Mouse (Mus musculus): ENCODE measurements around the gene 1700003E16Rik. TPM values are rescaled to one million over a fixed set of nuclear protein-coding genes. Genes with fewer than 3 reads are reported as not detected.
A peak's percentile ranks its signal among the peaks of the same experiment; 100 is the strongest.
"Not testable (repeated sequence)": the region's sequence is repeated elsewhere in the genome, so short reads cannot be mapped to it uniquely, and the experiment has no call there.

Gene 1700003E16Rik
- polyA plus RNA-seq, 1 experiment from 2014 or later, result 8.1 TPM

DNA sequence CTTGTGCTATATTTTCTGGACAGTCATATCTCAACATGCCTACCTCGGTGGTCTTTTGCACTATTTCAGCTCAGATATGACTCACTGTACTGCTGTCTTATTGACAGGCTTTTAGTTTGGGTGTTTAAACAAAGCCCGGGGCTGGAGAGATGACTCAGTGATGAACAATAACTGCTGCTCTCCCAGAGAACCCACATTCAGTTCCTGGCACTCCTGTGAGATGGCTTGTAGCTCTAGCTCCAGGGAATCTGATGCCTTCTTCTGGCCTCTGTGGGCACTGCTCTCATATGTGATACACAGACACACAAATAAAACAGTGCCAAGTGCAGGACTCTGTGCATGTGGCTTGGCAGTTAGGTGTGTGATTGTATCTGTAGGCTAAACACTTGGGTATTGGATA lies 11.0 kb upstream of the 1700003E16Rik start:
- no peak overlapping the region for H3K4me2 ChIP-seq
- H3K9ac ChIP-seq, result no peak overlapping the region
- no peak for ATAC-seq (ENCODE audit: borderline replicate concordance, extremely low read depth, low FRiP score, low TSS enrichment)
- peaks cover 37% of the 10 kb centered on the region for H3K36me3 ChIP-seq
- 54% methylated on average over 2 of the region's 2 CpGs for WGBS
- peaks cover 12% of the 10 kb centered on the region for H3K4me1 ChIP-seq
- no peaks in the 10 kb centered on the region for H3K27me3 ChIP-seq
- no peak overlapping the region for H3K4me3 ChIP-seq
- peak overlapping the region; percentile 36 for H3K27ac ChIP-seq
- H3K9me3 ChIP-seq, result no peaks in the 10 kb centered on the region

DNA sequence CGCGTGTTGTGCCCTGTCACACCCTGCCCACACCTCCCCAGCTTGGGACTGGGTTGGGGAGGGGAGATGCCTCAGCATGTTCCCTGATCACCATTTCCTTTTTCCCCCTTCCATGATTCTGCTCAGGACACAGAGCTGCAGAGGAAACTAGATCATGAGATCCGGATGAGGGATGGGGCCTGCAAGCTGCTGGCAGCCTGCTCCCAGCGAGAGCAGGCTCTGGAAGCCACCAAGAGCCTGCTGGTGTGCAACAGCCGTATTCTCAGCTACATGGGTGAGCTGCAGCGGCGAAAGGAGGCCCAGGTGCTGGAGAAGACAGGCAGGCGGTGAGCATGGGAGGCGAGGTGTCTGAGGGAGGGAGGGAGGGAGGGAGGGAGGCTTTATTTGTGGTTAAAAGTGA lies 10.4 kb upstream of the 1700003E16Rik start:
- peaks cover 43% of the 10 kb centered on the region for H3K36me3 ChIP-seq
- no peaks in the 10 kb centered on the region for H3K9me3 ChIP-seq
- no peak for ATAC-seq (ENCODE audit: borderline replicate concordance, extremely low read depth, low FRiP score, low TSS enrichment)
- WGBS, result 63% methylated on average over 9 of the region's 9 CpGs
- no peaks in the 10 kb centered on the region for H3K27me3 ChIP-seq
- no peak overlapping the region; the same call in 1 of the 2 replicates for H3K4me2 ChIP-seq
- H3K9ac ChIP-seq, result no peak overlapping the region
- peaks cover 12% of the 10 kb centered on the region for H3K4me1 ChIP-seq
- H3K27ac ChIP-seq, result peak overlapping the region; percentile 36
- H3K4me3 ChIP-seq, result no peak overlapping the region

DNA sequence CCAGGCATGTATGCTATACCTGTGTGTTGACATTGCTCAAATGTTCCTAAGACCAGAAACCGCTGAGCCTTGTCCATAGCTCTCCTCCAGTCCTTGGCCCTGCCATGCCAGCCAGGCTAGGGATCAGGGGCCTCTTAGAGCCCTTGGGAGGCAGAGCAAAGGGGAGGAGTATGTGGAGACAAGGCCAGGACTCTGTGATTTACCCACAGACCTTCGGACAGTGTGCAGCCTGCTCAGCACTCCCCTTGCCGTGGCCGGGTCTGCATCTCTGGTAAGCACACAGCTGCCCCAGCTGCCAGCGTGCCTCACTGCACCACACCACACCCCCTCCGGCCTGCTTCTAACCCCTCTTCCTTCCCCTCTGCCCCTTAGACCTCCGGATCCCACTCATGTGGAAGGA lies 8.9 kb upstream of the 1700003E16Rik start:
- no peak overlapping the region for H3K27ac ChIP-seq
- H3K9ac ChIP-seq, result no peak overlapping the region
- no peaks in the 10 kb centered on the region for H3K9me3 ChIP-seq
- H3K4me1 ChIP-seq, result peaks cover 4% of the 10 kb centered on the region
- H3K4me2 ChIP-seq, result no peak overlapping the region
- ATAC-seq (ENCODE audit: borderline replicate concordance, extremely low read depth, low FRiP score, low TSS enrichment), result no peak
- WGBS, result 55% methylated on average over 7 of the region's 7 CpGs
- no peak overlapping the region for H3K4me3 ChIP-seq
- peaks cover 50% of the 10 kb centered on the region for H3K36me3 ChIP-seq
- no peaks in the 10 kb centered on the region for H3K27me3 ChIP-seq

DNA sequence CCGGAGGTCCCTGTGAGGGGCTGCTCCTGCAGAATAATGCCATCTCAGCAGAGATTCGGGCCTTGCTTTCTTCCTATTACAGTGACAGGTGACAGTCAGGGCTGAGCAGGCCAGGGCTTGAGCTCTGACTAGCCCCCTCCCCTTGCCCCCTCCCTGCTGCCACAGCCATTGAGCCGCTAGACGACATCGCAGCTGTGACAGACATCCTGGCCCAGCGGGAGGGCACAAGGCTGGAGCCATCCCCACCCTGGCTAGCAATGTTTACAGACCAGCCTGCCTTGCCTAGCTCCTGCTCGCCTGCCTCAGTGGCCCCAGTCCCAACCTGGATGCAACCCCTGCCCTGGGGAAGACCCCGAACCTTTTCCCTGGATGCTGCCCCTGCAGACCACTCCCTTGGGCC lies 4.5 kb upstream of the 1700003E16Rik start:
- no peaks in the 10 kb centered on the region for H3K9me3 ChIP-seq
- no peak overlapping the region for H3K4me3 ChIP-seq
- H3K36me3 ChIP-seq, result peaks cover 48% of the 10 kb centered on the region
- no peak overlapping the region for H3K9ac ChIP-seq
- no peak for ATAC-seq (ENCODE audit: borderline replicate concordance, extremely low read depth, low FRiP score, low TSS enrichment)
- H3K4me1 ChIP-seq, result peaks cover 8% of the 10 kb centered on the region
- WGBS, result 29% methylated on average over 8 of the region's 8 CpGs
- no peaks in the 10 kb centered on the region for H3K27me3 ChIP-seq
- no peak overlapping the region for H3K4me2 ChIP-seq
- no peak overlapping the region for H3K27ac ChIP-seq

DNA sequence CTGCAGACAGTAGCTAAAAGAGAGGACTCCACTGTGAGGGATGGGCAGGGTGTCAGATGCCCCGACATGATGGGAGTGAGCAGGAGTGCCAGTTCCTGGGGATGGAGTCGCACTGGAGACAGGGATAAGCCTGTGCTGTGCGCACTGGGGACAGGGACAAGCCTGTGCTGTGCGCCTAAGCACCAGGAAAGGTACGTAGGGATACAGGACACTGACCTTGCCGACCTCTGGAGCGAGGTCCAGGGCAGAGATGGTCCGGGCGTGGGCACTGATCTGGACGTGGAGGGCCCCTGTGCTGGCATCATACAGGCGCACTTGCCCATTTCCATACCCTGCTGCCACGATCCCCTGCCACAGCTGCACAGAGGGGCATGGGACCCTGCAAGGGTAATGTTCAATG lies 3.2 kb upstream of the 1700003E16Rik start:
- Histone ChIP-seq H3K4me2 (no peak overlapping the region), H3K27ac (no peak overlapping the region), H3K9ac (no peak overlapping the region), H3K4me1 (peaks cover 8% of the 10 kb centered on the region), H3K4me3 (no peak overlapping the region), H3K36me3 (peaks cover 35% of the 10 kb centered on the region), H3K27me3 (no peaks in the 10 kb centered on the region), H3K9me3 (no peaks in the 10 kb centered on the region)
- no peak for ATAC-seq (ENCODE audit: borderline replicate concordance, extremely low read depth, low FRiP score, low TSS enrichment)
- WGBS, result 85% methylated on average over 12 of the region's 12 CpGs

DNA sequence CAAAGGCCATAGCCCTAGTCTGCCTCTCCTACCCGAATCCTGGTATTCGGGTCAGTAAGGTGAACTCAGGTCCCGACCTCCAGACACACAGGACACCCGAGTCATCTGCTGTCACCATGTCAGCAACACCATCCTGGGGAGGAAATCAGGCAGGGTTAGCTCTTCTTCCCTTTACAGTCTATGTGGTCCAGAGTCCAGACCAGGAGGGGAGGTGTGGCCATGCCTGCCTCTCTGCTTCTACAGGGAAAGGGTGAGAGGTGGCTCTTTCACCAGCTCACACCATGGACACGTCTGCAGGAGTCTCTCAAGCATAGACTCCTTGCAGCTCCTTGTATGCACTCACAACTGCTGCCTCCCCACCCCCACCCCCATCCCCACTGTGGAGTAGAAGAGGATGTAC lies 2.7 kb upstream of the 1700003E16Rik start:
- no peak for ATAC-seq (ENCODE audit: borderline replicate concordance, extremely low read depth, low FRiP score, low TSS enrichment)
- no peak overlapping the region for H3K4me3 ChIP-seq
- no peaks in the 10 kb centered on the region for H3K27me3 ChIP-seq
- H3K4me1 ChIP-seq, result peaks cover 8% of the 10 kb centered on the region
- 56% methylated on average over 5 of the region's 5 CpGs for WGBS
- peaks cover 31% of the 10 kb centered on the region for H3K36me3 ChIP-seq
- H3K27ac ChIP-seq, result no peak overlapping the region
- no peak overlapping the region for H3K4me2 ChIP-seq
- H3K9ac ChIP-seq, result no peak overlapping the region
- H3K9me3 ChIP-seq, result no peaks in the 10 kb centered on the region

DNA sequence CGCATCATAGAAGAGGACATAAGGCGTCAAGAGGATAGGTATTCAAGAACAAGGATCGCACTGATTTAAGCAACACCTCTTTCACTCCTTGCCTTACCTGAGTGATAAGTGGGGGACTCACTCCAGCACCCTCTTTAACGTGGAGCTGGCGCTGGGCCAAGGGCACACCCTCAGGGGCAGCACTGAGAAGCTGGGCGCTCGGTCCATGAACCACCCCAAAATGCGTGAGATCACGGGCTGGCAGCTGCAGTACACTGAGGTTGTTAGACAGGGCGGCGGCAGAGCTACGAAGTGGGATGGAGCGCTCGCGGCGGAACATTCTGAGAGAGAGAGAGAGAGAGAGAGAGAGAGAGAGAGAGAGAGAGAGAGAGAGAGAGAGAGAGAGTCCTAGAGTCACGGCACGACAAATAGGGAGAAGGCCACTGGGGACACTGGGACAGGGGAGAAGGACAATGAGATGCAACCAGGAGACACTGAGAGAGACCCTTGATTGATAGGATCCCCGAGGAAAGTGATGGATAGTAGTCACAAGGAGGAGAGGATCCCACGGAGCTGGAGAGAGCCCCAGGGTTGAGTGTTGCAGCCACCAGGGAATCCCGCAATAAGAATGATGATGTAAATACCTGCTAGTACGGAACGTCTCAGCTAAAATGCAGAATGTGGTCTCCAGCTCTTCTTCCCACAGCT lies 509 bp upstream of the 1700003E16Rik start:
- ATAC-seq (ENCODE audit: borderline replicate concordance, extremely low read depth, low FRiP score, low TSS enrichment), result no peak
- WGBS, result 8% methylated on average over 23 of the region's 23 CpGs
- Histone ChIP-seq H3K27me3 (peaks cover 9% of the 10 kb centered on the region), H3K9me3 (no peaks in the 10 kb centered on the region), H3K9ac (peak overlapping the region; percentile 39), H3K4me2 (peak overlapping the region; percentile 79), H3K36me3 (peaks cover 11% of the 10 kb centered on the region; the same call in 1 of the 2 replicates), H3K4me1 (peaks cover 8% of the 10 kb centered on the region), H3K4me3 (peak overlapping the region; percentile 53), H3K27ac (no peak overlapping the region)

DNA sequence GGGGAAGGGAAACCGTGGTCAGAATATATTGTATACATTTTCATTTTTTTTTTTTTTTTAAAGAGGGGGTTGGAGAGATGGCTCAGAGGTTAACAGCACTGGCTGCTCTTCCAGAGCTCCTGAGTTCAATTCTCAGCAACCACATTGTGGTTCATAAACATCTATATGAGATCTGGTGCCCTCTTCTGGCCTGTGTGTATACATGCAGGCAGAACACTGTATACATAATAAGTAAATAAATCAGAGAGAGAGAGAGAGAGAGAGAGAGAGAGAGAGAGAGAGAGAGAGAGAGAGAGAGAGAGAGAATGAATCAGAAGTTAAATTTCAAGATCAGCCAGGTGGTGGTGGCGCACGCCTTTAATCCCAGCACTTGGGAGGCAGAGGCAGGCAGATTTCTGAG lies 3.3 kb downstream of the 1700003E16Rik start:
- ATAC-seq (ENCODE audit: borderline replicate concordance, extremely low read depth, low FRiP score, low TSS enrichment); H3K27ac ChIP-seq; H3K4me3 ChIP-seq; H3K9me3 ChIP-seq; H3K36me3 ChIP-seq; H3K9ac ChIP-seq; H3K4me2 ChIP-seq: not testable (repeated sequence)
- Histone ChIP-seq H3K4me1 (peaks cover 29% of the 10 kb centered on the region), H3K27me3 (peaks cover 35% of the 10 kb centered on the region)
- 35% methylated on average over 3 of the region's 3 CpGs for WGBS

DNA sequence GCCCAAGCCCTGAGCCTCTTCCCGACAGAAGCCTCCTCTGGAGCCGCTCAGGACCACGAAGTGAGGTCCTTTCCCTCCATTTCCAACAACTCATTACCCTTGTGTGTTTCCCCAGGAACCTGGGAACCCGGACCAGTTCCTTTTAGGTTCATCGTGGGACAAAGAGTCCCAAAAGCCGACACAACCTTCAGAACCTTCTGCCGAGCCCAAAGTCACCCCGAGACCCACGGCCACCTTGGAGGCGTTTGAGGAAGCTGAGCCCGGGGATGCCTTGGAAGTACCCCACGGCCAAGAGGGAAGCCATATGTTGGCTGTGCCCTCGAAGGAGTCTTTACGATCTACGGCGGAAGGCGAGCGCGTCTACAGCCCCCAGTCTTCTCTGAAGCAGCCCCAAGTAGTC lies 5.2 kb downstream of the 1700003E16Rik start:
- Histone ChIP-seq H3K9me3 (no peaks in the 10 kb centered on the region), H3K9ac (peak overlapping the region; percentile 37), H3K4me1 (peaks cover 27% of the 10 kb centered on the region), H3K27me3 (peaks cover 35% of the 10 kb centered on the region), H3K4me2 (peak overlapping the region; percentile 85), H3K36me3 (no peaks in the 10 kb centered on the region), H3K4me3 (peak overlapping the region; percentile 43), H3K27ac (no peak overlapping the region)
- no peak for ATAC-seq (ENCODE audit: borderline replicate concordance, extremely low read depth, low FRiP score, low TSS enrichment)
- 8% methylated on average over 19 of the region's 19 CpGs for WGBS

DNA sequence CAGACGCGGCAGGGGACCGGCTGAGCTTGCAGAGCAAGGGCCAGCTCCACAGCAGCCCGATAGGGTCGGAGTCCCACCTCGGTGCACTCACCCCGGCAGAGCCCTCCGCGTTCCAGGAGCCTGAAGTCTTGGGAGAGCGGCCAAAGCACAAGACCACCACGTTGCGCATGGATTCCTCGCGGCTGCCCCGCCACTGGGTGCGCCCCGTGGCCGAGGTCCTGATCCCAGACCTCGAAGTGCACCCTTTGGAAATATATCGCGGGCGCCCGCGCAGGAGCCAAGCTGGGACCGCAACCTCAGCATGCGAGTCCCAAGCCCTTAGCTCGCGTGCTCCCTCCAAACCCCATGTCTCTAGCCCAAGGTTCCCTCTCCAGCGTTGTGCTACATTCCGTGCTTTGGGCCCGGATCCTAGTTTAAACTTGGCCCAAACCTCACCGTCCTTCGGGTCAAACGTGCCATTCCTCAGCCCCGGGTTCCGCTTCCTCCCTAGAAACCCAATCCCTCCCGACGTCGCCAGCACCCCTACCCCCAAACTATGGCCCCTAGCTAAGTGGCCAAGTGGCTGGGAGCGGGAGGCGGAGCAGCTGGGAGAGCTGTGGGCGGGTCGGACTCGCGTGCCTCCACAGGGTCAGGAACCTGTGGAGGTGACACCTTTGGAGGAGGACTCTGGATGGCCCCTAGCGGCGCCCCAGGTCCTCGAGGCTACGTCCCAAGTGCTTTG lies 5.9 kb downstream of the 1700003E16Rik start:
- ATAC-seq (ENCODE audit: borderline replicate concordance, extremely low read depth, low FRiP score, low TSS enrichment), result no peak
- H3K4me1 ChIP-seq, result peaks cover 34% of the 10 kb centered on the region
- no peak overlapping the region for H3K27ac ChIP-seq
- peaks cover 35% of the 10 kb centered on the region for H3K27me3 ChIP-seq
- peak overlapping the region; percentile 85 for H3K4me2 ChIP-seq
- peak overlapping the region; percentile 37 for H3K9ac ChIP-seq
- 1% methylated on average over 49 of the region's 49 CpGs for WGBS
- no peaks in the 10 kb centered on the region for H3K9me3 ChIP-seq
- no peaks in the 10 kb centered on the region for H3K36me3 ChIP-seq
- H3K4me3 ChIP-seq, result peak overlapping the region; percentile 43

DNA sequence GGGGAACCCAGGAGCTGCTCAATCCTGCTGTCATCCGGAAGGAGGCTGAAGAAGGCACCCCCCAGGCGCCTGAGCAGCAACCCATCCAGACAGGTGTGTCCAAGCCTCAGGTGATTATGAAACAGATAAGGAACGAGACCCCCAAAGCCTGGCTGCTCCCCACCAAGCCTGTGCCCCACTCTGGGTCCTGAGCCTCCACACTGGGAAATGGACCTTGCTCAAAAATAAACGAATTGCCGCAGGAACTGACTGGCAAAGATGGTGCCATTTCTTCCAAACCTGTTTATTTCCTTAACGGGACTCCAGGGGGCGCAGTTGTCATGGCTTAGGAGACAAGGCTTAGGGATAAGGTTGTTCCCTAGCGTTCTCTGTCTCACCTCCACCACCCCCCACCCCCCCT lies 6.5 kb downstream of the 1700003E16Rik start:
- Histone ChIP-seq H3K4me3 (peak overlapping the region; percentile 43), H3K4me2 (peak overlapping the region; percentile 85), H3K9ac (peak overlapping the region; percentile 37; the same call in 1 of the 2 replicates), H3K27ac (no peak overlapping the region), H3K4me1 (peaks cover 39% of the 10 kb centered on the region), H3K9me3 (no peaks in the 10 kb centered on the region), H3K36me3 (no peaks in the 10 kb centered on the region), H3K27me3 (peaks cover 35% of the 10 kb centered on the region)
- 0% methylated on average over 8 of the region's 8 CpGs for WGBS
- no peak for ATAC-seq (ENCODE audit: borderline replicate concordance, extremely low read depth, low FRiP score, low TSS enrichment)

DNA sequence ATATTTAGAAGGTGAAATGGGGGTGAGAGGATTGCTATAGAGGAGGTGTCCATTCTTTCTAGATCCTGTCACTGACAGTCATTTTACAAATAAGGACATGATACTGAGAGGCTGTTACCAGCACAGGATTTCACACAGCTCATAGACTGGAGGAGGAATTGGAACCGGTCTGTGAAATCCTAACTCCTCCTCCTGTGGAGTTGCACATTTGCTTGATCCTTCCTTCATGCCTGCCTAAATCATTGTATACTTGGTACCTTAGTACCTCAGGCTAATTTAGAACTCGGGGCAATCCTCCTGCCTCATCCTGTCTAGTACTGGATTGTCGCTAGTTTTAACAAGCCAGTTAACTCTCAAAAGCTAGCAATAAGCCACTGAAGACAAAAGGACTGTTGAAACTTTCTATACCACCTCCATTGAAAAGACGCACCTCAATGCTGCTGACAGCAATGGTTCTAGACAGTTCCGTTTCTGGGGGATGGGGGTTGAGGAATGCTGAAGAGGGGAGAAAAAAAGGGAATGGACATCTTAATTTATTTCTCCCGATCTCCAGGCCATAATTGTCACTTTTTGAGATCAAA lies 8.9 kb downstream of the 1700003E16Rik start:
- 3% methylated on average over 6 of the region's 6 CpGs for WGBS
- Histone ChIP-seq H3K36me3 (no peaks in the 10 kb centered on the region), H3K27me3 (peaks cover 32% of the 10 kb centered on the region), H3K4me1 (peaks cover 40% of the 10 kb centered on the region), H3K9me3 (no peaks in the 10 kb centered on the region), H3K9ac (peak overlapping the region; percentile 96), H3K27ac (peak overlapping the region; percentile 54), H3K4me2 (peak overlapping the region; percentile 69), H3K4me3 (peak overlapping the region; percentile 93)
- no peak for ATAC-seq (ENCODE audit: borderline replicate concordance, extremely low read depth, low FRiP score, low TSS enrichment)
